Mouse (Mus musculus) liver, postnatal 0 days (tissue): ENCODE data around the gene Rinl.

Source experiments
- CTCF ChIP-seq: sonication (generic); IDR thresholded peaks from 2 replicates; pipeline ENCODE4 v1.5.1; 2016; ENCODE audit warnings: antibody characterized with exemption, low read depth
- EP300 ChIP-seq: IDR thresholded peaks from 2 replicates; pipeline ENCODE4 v1.6.1; 2016; ENCODE audit warnings: antibody characterized with exemption, low read depth, mild to moderate bottlenecking

- TF ChIP-seq CTCF: no peak
- no peak for TF ChIP-seq EP300
Measured at GRCm38 (mm10) chr7:28817957-28818356, 29.2 kb downstream of the Rinl start.
